Mouse (Mus musculus): ENCODE data around the gene Golga7b. TPM values are rescaled to one million over a fixed set of nuclear protein-coding genes. Genes with fewer than 3 reads are reported as not detected.

Gene Golga7b
- polyA plus RNA-seq, 1 experiment from 2014 or later = 0.97 TPM

- no peak overlapping the region for H3K27ac ChIP-seq (ENCODE audit: low read length)
- no peak overlapping the region for H3K4me3 ChIP-seq (ENCODE audit: low read depth, low read length)
- H3K36me3 ChIP-seq (ENCODE audit: control insufficient read depth, insufficient read depth, low read length) = no peaks in the 10 kb centered on the region
- H3K9me3 ChIP-seq (ENCODE audit: control insufficient read depth, low read depth, low read length) = no peaks in the 10 kb centered on the region
- ATAC-seq (ENCODE audit: insufficient number of reproducible peaks, insufficient read depth, low FRiP score, low read depth) = no peak
- no peaks in the 10 kb centered on the region for H3K4me1 ChIP-seq (ENCODE audit: control insufficient read depth, insufficient read depth, low read length)
- 39% methylated on average over 14 of the region's 14 CpGs for WGBS
- no peak overlapping the region for H3K9ac ChIP-seq (replicated peaks; ENCODE audit: low read depth, low read length)
- no peak overlapping the region for H3K4me2 ChIP-seq (replicated peaks; ENCODE audit: low read depth, low read length)
- no peaks in the 10 kb centered on the region for H3K27me3 ChIP-seq (ENCODE audit: control insufficient read depth, insufficient read depth, low read length)
Observed at GRCm38 (mm10) chr19:42272003-42272963, 24.9 kb downstream of the Golga7b start.

- H3K27ac ChIP-seq (ENCODE audit: low read length) = no peak overlapping the region
- no peaks in the 10 kb centered on the region for H3K27me3 ChIP-seq (ENCODE audit: control insufficient read depth, insufficient read depth, low read length)
- ATAC-seq (ENCODE audit: insufficient number of reproducible peaks, insufficient read depth, low FRiP score, low read depth) = no peak
- no peak overlapping the region for H3K4me2 ChIP-seq (replicated peaks; ENCODE audit: low read depth, low read length)
- H3K4me3 ChIP-seq (ENCODE audit: low read depth, low read length) = no peak overlapping the region
- no peaks in the 10 kb centered on the region for H3K9me3 ChIP-seq (ENCODE audit: control insufficient read depth, low read depth, low read length)
- WGBS = 76% methylated on average over 6 of the region's 6 CpGs
- no peak overlapping the region for H3K9ac ChIP-seq (replicated peaks; ENCODE audit: low read depth, low read length)
- no peaks in the 10 kb centered on the region for H3K4me1 ChIP-seq (ENCODE audit: control insufficient read depth, insufficient read depth, low read length)
- H3K36me3 ChIP-seq (ENCODE audit: control insufficient read depth, insufficient read depth, low read length) = no peaks in the 10 kb centered on the region
Observed at GRCm38 (mm10) chr19:42277288-42277687, 29.9 kb downstream of the Golga7b start.

- no peaks in the 10 kb centered on the region for H3K27me3 ChIP-seq (ENCODE audit: control insufficient read depth, insufficient read depth, low read length)
- H3K36me3 ChIP-seq (ENCODE audit: control insufficient read depth, insufficient read depth, low read length) = no peaks in the 10 kb centered on the region
- H3K4me2 ChIP-seq (replicated peaks; ENCODE audit: low read depth, low read length) = no peak overlapping the region
- H3K27ac ChIP-seq (ENCODE audit: low read length) = no peak overlapping the region
- ATAC-seq (ENCODE audit: insufficient number of reproducible peaks, insufficient read depth, low FRiP score, low read depth) = no peak
- no peak overlapping the region for H3K9ac ChIP-seq (replicated peaks; ENCODE audit: low read depth, low read length)
- H3K4me3 ChIP-seq (ENCODE audit: low read depth, low read length) = no peak overlapping the region
- no peaks in the 10 kb centered on the region for H3K9me3 ChIP-seq (ENCODE audit: control insufficient read depth, low read depth, low read length)
- WGBS = 79% methylated on average over 5 of the region's 5 CpGs
- no peaks in the 10 kb centered on the region for H3K4me1 ChIP-seq (ENCODE audit: control insufficient read depth, insufficient read depth, low read length)
Observed at GRCm38 (mm10) chr19:42278461-42278860, 31.1 kb downstream of the Golga7b start.

GRCm38 (mm10) chr19:42279611-42280010, 32.2 kb downstream of the Golga7b start:
- H3K9me3 ChIP-seq (ENCODE audit: control insufficient read depth, low read depth, low read length) = no peaks in the 10 kb centered on the region
- ATAC-seq (ENCODE audit: insufficient number of reproducible peaks, insufficient read depth, low FRiP score, low read depth) = no peak
- 62% methylated on average over 3 of the region's 3 CpGs for WGBS
- H3K4me1 ChIP-seq (ENCODE audit: control insufficient read depth, insufficient read depth, low read length) = no peaks in the 10 kb centered on the region
- H3K36me3 ChIP-seq (ENCODE audit: control insufficient read depth, insufficient read depth, low read length) = no peaks in the 10 kb centered on the region
- no peak overlapping the region for H3K4me3 ChIP-seq (ENCODE audit: low read depth, low read length)
- H3K27ac ChIP-seq (ENCODE audit: low read length) = no peak overlapping the region
- no peak overlapping the region for H3K4me2 ChIP-seq (replicated peaks; ENCODE audit: low read depth, low read length)
- H3K27me3 ChIP-seq (ENCODE audit: control insufficient read depth, insufficient read depth, low read length) = no peaks in the 10 kb centered on the region
- no peak overlapping the region for H3K9ac ChIP-seq (replicated peaks; ENCODE audit: low read depth, low read length)

GRCm38 (mm10) chr19:42284178-42284577, 36.8 kb downstream of the Golga7b start:
- no peaks in the 10 kb centered on the region for H3K27me3 ChIP-seq (ENCODE audit: control insufficient read depth, insufficient read depth, low read length)
- H3K27ac ChIP-seq (ENCODE audit: low read length) = no peak overlapping the region
- no peak overlapping the region for H3K9ac ChIP-seq (replicated peaks; ENCODE audit: low read depth, low read length)
- H3K4me2 ChIP-seq (replicated peaks; ENCODE audit: low read depth, low read length) = no peak overlapping the region
- H3K4me1 ChIP-seq (ENCODE audit: control insufficient read depth, insufficient read depth, low read length) = no peaks in the 10 kb centered on the region
- WGBS = 61% methylated on average over 8 of the region's 8 CpGs
- no peak overlapping the region for H3K4me3 ChIP-seq (ENCODE audit: low read depth, low read length)
- no peaks in the 10 kb centered on the region for H3K9me3 ChIP-seq (ENCODE audit: control insufficient read depth, low read depth, low read length)
- no peaks in the 10 kb centered on the region for H3K36me3 ChIP-seq (ENCODE audit: control insufficient read depth, insufficient read depth, low read length)
- ATAC-seq (ENCODE audit: insufficient number of reproducible peaks, insufficient read depth, low FRiP score, low read depth) = no peak

- H3K9ac ChIP-seq (replicated peaks; ENCODE audit: low read depth, low read length) = no peak overlapping the region
- H3K9me3 ChIP-seq (ENCODE audit: control insufficient read depth, low read depth, low read length) = no peaks in the 10 kb centered on the region
- 55% methylated on average over 4 of the region's 4 CpGs for WGBS
- H3K36me3 ChIP-seq (ENCODE audit: control insufficient read depth, insufficient read depth, low read length) = no peaks in the 10 kb centered on the region
- H3K27me3 ChIP-seq (ENCODE audit: control insufficient read depth, insufficient read depth, low read length) = no peaks in the 10 kb centered on the region
- no peak for ATAC-seq (ENCODE audit: insufficient number of reproducible peaks, insufficient read depth, low FRiP score, low read depth)
- H3K4me1 ChIP-seq (ENCODE audit: control insufficient read depth, insufficient read depth, low read length) = no peaks in the 10 kb centered on the region
- H3K4me3 ChIP-seq (ENCODE audit: low read depth, low read length) = no peak overlapping the region
- H3K27ac ChIP-seq (ENCODE audit: low read length) = no peak overlapping the region
- H3K4me2 ChIP-seq (replicated peaks; ENCODE audit: low read depth, low read length) = no peak overlapping the region
Observed at GRCm38 (mm10) chr19:42288361-42288760, 41.0 kb downstream of the Golga7b start.

GRCm38 (mm10) chr19:42290954-42291661, 43.7 kb downstream of the Golga7b start:
- Histone ChIP-seq H3K9me3 (ENCODE audit: control insufficient read depth, low read depth, low read length) (no peaks in the 10 kb centered on the region), H3K4me1 (ENCODE audit: control insufficient read depth, insufficient read depth, low read length) (no peaks in the 10 kb centered on the region), H3K9ac (replicated peaks; ENCODE audit: low read depth, low read length) (no peak overlapping the region), H3K27me3 (ENCODE audit: control insufficient read depth, insufficient read depth, low read length) (no peaks in the 10 kb centered on the region), H3K4me2 (replicated peaks; ENCODE audit: low read depth, low read length) (no peak overlapping the region), H3K36me3 (ENCODE audit: control insufficient read depth, insufficient read depth, low read length) (no peaks in the 10 kb centered on the region), H3K4me3 (ENCODE audit: low read depth, low read length) (no peak overlapping the region), H3K27ac (ENCODE audit: low read length) (no peak overlapping the region)
- 36% methylated on average over 7 of the region's 7 CpGs for WGBS
- no peak for ATAC-seq (ENCODE audit: insufficient number of reproducible peaks, insufficient read depth, low FRiP score, low read depth)

- no peaks in the 10 kb centered on the region for H3K36me3 ChIP-seq (ENCODE audit: control insufficient read depth, insufficient read depth, low read length)
- H3K27ac ChIP-seq (ENCODE audit: low read length) = no peak overlapping the region
- no peaks in the 10 kb centered on the region for H3K9me3 ChIP-seq (ENCODE audit: control insufficient read depth, low read depth, low read length)
- H3K9ac ChIP-seq (replicated peaks; ENCODE audit: low read depth, low read length) = no peak overlapping the region
- H3K27me3 ChIP-seq (ENCODE audit: control insufficient read depth, insufficient read depth, low read length) = no peaks in the 10 kb centered on the region
- 63% methylated on average over 8 of the region's 8 CpGs for WGBS
- H3K4me1 ChIP-seq (ENCODE audit: control insufficient read depth, insufficient read depth, low read length) = no peaks in the 10 kb centered on the region
- no peak overlapping the region for H3K4me2 ChIP-seq (replicated peaks; ENCODE audit: low read depth, low read length)
- no peak for ATAC-seq (ENCODE audit: insufficient number of reproducible peaks, insufficient read depth, low FRiP score, low read depth)
- no peak overlapping the region for H3K4me3 ChIP-seq (ENCODE audit: low read depth, low read length)
Observed at GRCm38 (mm10) chr19:42292106-42292505, 44.7 kb downstream of the Golga7b start.
